Mouse (Mus musculus): ENCODE data around the gene Agrp.

DNA sequence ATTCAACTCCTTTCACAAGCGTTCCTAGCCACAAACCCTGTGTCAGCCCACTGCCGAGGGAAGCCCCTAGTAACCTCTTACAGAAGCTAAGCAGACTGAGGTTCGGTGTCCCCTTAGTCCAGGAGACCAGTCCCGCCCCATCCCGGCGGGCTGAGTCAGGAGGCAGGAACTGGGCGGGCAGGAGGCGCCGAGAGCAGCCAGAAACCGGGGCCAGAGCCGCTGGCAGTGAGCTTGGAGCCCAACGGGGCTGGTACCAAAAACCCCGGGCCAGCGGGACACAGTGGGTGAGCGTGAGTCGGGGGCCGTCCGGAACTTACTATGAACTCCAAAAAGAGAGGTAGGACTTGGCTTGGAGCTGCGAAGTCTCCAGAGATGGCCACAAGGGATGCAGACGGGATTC, 24.2 kb downstream of the Agrp start:
- no peak for TF ChIP-seq POLR2A (IDR thresholded peaks at IDR 0.05; ENCODE audit: insufficient read length, low read depth)
- no peak for TF ChIP-seq MYOD1 (IDR thresholded peaks at IDR 0.05; ENCODE audit: control insufficient read depth in 1 of 3, insufficient read length in 2 of 3, low read depth in 2 of 3)
- TF ChIP-seq TCF12 (IDR thresholded peaks at IDR 0.05; ENCODE audit: insufficient read depth, poor library complexity, severe bottlenecking): no peak
- TF ChIP-seq USF1 (IDR thresholded peaks at IDR 0.05; ENCODE audit: low read depth): no peak
- TF ChIP-seq SRF (IDR thresholded peaks at IDR 0.05; ENCODE audit: control insufficient read depth, insufficient read length, low read depth): no peak
